Mouse (Mus musculus) mesoderm, embryonic 11.5 days (tissue): ENCODE measurements around the gene Sf3b4.
A peak's percentile ranks its signal among the peaks of the same experiment; 100 is the strongest.
"Not testable (repeated sequence)": the region's sequence is repeated elsewhere in the genome, so short reads cannot be mapped to it uniquely, and the experiment has no call there.

Experiments
- DNase-seq: peaks from one replicate; pipeline ENCODE4 v3.0.0-alpha.2; 2012; ENCODE audit warnings: low read depth, low spot score

Sf3b4 gene

DNA sequence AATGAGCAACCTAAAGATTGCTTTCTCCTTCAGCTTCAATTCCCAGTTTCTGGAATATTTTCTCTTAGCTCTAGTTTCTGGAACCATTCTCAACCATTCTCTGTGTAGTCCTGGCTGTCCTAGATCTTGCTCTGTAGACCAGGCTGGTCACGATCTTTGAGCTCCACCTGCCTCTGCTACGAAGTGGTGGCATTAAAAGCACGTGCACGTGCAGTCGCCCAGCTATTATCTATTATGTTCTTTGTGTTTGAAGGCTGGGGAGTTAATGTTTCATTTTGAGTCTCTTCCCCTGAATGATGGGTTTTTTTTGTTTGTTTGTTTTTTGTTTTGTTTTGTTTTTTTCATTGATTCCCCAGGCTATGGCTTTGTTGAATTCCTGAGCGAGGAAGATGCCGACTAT lies 1.1 kb downstream of the Sf3b4 start:
- no peak for DNase-seq

DNA sequence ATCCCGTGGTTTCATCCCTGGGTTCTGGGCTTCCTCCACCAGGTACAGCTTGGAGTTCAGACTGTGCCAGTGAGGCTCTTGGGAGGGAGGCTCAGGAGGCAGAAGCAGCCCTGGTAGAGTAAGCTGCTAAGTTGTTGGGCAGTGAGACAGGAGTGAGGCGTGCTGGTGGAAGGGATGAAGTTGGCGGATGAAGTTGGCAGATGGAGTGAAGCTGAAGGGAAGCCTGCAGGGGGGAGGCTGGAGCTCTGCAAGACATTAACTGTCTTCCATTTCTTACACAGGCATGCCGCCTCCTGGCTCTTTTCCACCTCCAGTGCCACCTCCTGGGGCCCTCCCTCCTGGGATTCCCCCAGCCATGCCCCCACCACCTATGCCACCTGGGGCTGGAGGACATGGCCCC lies 1.9 kb downstream of the Sf3b4 start:
- DNase-seq: not testable (repeated sequence)

DNA sequence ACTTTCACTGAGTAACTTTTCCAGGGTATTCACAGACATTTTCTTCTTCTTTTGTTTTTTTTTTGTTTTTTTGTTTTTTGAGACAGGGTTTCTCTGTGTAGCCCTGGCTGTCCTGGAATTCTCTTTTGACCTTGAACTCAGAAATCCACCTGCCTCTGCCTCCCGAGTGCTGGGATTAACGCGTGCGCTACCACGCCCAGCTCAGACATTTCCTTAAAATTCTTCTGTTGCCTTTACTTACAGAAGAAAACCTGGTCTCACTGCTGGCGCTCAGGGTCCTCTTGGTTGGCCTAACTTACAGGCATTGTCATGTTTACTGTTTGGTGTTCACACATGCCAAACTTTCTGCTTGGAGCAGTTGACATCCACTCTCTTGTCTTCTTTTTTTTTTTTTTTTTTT lies 3.1 kb downstream of the Sf3b4 start:
- no peak for DNase-seq

DNA sequence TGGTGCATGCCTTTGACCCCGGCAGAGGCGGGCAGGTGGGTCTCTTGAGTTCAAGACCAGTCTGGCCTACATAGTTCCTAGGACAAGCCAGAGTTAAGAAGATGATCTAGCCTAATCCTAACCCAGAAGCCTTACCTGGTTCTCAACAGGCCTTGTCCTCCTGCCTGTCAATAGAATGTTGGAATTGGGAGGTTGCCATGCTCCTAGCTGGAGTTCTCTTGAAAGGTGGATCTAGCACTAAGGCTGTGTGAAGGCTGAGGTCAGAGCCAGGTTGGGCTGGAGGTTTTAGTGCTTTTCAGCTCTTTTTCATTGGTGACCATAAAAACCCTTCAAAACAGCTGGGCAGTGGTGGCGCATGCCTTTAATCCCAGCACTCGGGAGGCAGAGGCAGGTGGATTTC lies 6.3 kb downstream of the Sf3b4 start:
- no peak for DNase-seq

DNA sequence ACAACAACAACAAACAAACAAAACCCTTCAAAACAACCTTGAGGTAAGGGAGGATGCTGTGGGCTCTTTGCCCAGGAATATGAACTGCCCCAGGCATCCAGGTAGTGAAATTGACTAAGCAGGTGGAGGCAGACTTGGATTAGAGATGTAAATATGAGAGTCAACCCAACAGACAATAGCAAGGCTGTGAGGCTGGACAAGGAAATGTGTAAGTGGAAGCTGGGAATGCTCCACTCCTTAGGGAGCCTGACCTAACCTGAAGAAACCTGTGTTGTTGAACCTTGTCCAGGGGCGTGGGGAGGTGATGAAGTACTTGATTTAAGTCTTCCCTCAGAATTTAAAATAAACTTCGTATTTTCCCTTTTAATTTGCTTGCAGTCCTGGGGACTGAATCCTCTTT lies 6.8 kb downstream of the Sf3b4 start:
- DNase-seq: no peak

DNA sequence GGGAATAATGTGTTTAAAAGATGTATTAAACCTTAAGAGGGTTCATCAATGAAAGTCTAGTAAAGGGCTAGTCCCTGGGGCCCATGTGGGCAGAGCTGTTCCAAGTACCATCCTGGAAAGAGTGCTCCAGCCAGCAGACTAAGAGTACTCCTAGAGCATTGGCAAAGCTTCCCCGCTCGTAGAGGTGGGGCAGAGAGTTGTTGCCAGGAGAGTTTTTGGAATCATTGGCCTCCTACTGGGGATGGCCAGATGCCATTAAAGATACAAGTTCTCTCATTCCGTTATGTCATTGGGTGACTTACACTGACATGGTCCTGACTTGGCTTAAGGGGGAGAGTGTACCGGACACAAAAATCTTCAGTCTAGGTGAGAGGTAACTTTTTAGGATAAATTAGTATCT lies 7.4 kb downstream of the Sf3b4 start:
- no peak for DNase-seq

DNA sequence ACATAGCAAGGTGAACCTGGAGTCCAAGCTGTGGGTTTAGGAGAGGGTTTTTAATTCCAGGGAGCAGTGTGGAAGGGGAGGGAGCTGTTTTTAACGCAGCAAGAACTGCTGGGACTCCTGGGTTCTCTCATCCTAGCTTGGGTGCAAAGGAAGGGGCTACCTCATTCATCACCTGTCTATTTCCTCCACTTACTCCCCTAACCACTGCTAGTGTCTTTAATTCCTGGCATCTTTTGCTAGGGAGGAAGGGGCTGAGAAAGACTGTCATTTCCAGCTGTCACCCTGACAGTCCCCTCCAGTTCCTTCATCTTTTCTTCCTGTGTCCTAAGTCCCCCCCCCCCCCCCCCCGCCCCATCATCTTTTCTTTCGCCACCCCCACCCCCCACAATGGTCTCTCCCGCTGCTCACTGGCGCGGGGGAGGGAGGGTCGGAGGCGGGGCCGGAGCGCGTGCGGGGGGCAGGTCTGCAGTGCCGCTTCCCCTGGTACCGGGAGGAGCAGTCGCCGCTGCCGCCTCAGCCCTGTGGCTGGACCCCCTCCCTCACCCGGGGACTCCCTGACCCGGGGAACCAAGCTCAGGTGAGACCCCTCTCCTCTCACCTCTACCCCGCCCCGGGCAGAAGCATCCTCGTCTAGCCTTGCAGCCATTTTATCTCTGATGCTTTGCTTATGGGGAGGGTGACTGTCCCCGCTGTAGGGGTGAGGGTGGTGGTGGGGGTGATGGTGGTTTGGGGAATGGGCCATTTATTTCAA lies 8.8 kb downstream of the Sf3b4 start, which contains the start of gene Sv2a:
Gene Sv2a (plus strand): TSS at position 425 of the 751 bp plus-strand sequence.
- DNase-seq: no peak

DNA sequence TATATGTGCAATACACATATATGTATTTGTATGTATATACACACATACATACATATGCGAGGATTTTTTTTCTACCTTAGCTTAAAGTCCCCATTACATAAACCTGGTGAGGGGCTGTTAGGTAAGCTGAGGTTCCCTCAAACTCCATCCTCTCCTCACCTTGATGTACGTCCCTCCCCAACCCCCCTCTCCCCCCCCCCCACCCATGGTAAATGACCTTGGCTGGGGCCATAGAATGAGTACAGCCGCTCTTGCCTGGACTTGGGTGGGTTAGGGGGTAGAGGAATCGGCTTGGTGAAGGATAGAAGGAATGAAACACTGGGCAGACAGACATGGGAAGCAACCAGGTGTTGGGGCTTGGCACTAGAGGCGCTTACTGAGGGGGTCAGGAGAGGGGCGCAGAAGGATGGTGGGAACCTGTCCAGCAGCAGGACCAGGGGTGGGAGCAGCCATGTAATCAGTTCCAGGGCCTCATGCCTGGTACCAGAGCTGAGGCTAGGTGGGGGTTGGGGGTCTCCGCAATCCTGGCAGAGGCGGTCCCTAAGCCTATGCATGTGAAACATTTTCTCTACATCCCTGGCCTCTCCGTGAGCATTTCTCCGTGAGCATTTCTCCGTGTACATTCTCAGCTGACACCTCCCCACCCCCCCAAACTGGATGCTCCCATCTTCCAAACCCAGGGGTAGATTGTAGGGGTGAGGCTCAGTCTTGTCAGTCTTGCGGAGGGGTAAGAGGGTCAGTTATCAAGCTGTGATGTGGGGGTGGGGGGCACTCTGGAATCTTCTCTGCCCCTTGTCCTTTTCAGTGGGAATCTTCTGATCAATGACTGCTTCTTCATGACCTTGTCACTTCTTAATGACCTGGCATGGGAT lies 9.6 kb downstream of the Sf3b4 start:
- DNase-seq: no peak

DNA sequence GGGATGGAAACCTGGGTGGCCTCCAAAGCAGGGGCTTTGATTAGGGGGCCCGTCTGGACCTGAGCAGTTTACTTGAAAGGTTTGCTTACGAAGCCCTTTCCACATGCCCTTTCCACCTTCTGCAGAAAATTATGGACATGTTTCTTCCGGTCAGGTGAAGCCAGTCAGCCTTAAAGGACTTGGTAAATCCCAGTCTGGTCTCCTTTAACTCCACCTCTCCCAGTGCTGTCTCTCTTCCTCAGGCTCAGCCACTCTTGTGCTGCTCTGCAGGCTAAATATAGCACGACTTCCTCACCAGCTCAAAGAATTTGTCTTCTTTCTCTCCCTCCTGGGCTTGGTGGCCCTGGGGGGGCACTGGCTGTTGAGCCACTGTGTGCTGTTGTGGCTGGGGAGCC lies 10.2 kb downstream of the Sf3b4 start:
- DNase-seq: no peak

DNA sequence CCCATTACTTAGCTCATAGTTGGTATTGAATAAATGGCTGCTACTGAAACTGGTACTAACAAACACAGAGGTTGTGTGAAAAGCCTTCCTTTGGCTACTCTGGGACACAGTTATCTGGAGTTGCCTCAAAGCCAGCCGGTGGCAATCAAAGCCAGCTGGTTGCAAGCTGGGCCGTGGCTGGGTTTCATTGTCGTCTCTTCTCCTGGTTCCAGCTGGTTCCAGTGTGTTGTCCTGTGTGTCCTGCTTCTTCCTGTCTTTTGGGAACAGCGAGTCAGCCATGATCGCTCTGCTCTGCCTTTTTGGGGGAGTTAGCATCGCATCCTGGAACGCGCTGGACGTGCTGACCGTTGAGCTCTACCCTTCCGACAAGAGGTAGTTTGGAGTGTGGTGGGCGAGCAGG lies 20.8 kb downstream of the Sf3b4 start:
- no peak for DNase-seq

DNA sequence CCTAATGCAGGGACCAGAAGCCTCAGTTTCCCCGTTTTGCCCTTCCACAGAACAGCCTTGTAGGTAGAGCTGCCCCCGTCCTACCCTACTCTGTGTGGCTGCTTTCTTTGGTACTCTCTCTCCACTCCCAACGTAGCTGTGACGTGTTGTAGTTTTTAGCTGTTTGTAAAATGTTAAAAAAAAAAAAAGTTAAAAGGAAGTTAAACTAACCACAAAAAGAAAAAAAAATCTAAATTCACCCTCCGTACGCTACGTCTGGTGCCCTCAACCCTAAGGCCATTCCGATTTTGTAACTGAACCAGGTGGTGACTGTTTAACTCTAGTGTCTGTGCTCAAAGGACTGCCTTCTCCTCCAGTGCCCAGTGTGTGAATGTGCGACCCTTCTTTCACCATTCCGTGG lies 22.8 kb downstream of the Sf3b4 start:
- DNase-seq: no peak

DNA sequence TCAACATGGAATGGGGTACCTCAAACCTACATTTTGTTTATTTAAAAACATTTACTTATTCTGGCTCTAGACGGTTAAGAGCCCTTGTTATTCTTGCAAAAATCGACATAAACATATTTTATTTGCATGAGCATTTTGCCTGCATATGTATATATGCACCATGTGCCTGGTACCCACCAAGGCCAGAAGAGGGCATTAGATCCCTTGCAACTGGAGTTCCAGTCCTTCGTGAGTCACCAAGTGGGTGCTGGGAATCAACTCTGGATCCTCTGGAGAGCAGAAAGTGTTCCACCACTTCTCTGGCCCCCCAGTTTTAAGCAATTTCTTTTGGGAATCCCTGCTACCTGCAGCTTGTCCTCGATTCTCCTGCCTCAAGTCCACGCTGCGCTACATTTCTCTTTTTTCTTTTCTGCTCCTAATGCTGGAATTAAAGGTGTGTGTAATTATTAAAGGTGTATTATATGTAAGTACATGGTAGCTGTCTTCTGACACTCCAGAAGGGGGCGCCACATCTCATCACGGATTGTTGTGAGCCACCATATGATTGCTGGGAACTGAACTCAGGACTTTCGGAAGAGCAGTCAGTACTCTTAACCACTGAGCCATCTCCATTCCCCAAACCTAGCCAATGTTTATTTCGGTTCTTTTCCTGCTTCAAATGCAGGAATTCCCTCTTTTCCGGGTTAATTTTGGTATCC lies 23.6 kb downstream of the Sf3b4 start:
- DNase-seq: no peak

DNA sequence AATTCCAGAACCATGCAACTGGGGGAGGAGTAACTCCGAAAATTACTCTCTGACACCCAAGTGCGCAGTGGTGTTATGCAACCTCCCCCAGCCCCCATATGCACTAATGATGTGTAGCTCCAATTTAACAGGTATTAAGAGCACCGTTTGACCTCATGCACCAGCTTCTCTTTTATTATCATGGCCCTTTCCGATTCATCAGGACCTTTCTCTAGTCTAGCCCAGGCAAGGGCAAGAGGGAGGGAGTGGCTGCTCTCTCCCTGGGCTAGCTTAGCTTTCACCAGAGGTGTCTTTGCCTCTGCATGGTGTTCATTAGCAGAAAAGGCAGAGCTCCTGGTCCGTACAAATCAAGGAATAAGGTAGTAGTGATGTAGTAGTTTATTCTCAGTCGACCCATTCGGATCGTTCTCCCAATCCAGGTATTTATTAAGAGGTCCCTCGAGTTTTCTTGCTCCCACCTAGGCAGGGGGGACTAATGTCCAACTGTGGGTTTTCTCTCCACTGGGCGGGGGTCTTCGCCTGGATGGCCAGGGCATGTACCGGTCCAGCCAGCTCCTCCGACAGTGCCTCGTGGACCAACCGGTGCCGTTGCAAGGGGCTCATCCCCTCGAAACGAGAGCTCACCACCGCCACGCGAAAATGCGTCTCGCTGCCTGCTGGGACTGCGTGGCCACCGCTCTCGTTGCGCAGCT lies 24.5 kb downstream of the Sf3b4 start:
- no peak for DNase-seq

DNA sequence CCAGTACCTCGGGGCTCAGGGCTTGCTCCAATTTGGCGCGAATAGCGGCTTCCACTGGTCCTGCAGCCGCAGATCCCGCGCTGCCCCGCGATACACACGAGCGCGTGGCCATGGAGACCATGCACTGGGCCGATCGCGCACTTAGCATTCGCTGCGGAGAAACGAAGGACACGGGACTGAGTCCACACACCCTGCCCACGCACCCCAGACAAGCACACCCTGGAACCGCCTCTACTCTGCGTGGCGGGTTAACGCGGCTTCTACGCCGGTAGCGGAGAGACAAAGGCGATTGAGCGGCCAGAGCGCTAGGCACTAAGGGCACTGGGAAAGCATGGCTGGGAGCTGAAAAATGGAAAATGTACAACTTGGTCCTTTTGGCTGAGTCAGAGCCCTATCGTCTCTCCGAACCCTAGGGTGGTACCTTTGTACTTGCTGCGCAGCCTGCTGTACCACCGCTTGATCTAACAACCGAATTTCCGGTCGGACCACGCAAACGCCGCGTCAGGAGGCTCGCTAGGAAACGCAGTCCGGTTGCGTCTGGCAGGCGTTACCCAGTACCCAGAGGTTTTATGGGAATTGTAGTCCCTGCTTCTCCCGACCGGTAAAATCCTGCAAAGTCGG lies 25.1 kb downstream of the Sf3b4 start:
- DNase-seq: peak; percentile 90

DNA sequence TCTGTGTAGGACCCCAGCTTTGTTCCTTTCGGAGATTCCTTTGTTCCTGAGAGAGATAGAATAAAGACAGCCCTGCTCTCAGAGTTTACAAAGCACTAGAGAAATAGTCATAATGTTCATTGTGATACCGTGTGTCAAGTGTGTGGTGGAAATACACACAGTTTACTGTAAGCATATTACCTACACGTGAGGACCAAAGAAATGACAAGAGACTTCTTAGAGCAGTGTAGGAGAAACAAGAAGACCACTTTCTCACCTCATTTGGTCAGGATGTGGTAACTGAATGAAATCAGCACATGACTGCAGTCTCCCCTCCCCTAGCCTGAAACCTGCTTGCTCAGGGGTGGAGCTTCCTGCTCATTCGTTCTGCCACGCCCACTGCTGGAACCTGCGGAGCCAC lies 26.0 kb downstream of the Sf3b4 start:
- no peak for DNase-seq

DNA sequence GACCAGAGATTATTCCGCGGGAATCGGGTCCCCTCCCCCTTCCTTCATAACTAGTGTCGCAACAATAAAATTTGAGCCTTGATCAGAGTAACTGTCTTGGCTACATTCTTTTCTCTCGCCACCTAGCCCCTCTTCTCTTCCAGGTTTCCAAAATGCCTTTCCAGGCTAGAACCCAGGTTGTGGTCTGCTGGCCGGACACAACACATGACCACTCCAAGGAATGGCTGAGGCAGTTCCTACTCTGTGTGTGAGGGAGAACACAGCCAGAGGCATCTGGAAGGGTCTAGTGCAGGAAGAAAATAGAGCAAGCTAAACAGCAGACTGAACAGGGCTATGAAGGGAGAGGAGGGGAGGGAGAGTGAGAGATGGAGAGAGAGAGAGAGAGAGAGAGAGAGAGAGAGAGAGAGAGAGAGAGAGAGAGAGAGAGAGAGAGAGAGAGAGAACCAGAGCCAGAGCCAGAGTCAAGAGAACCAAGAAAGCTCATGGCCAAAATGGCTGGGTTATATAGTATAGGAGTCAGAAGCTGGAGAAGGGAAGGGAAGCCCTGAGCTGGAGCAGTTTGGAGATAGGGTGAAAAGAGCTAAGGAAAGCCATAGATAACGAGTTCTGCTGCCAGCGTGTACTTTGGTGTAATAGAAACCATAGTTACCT lies 26.6 kb downstream of the Sf3b4 start:
- DNase-seq: not testable (repeated sequence)

DNA sequence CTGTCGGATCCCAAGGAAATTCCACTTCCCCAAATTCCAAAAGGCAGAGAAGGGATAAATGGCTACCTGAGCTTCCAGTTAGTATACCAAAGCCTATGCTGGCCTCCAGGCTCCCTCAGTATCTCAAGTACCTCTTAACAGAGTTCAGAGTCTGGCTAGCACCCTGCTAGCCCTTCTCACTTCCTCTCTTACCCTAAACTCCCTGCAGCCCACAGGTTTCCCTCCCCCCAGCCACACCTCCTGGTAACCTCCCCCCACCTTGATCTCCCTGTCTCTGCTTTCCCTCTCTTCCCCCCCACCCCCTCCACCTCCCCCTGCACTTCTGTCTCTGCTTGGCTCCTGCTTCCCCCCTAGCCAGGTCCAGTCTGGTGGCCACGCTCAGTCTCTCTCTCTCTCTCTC lies 27.6 kb downstream of the Sf3b4 start:
- no peak for DNase-seq

DNA sequence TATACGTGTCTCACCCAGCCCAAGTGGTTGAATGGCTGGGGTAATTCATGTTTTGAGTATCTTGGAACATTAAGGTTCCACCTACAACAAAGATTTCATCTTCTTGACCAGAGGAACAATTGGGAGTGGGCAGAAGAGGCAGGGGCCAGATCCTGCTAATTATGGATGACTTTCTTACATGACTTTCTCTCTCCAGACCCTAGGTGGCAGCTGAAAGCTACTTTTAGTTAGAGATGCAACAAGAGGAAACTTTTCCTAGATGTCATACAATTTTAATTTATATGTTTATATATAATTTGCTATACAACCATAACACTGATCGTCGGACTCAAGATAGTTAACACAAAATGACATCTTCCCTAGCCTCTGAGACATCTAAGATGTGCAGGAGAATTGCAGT lies 35.7 kb downstream of the Sf3b4 start:
- DNase-seq: no peak

DNA sequence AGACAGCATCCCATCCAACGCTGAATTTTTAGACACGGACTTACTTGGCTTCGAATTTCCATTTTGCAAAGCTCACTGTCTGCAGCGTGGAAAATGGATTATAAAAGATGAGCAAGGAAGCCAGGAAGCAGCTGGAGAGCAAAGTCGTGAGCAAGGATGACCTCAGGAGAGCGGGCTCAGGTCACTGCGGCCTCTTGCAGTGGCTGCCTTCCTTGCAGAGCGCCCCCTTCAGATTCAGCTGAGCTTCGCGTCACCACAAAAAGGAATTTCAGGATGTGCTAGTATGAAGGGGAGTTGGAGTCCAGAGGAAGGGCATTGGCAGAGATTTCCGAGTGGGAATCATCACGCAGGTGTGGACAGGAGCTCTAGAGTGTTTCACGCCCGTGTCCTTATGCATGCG lies 37.1 kb downstream of the Sf3b4 start:
- peak; percentile 35 for DNase-seq

DNA sequence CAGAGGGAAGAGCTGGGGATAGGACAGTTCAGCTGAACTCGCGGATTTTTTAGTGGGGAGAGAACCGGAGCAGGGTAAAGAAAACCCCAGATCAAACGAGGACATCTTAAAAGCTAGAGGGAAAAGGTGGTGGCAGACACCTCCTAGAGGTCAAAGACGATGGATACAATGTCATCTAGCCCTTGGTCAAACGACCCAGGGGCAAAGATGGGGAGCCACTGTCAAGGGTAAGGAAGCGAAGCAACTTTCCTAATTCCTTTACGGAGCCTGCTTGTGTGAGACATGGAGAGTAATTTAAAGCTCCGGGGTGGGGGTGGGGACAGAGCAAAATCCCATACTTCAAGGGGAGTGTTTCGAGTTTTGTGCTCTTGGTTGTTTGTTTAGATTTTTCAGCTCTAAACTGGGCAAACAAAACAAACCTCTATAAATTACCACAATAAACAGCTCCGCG lies 47.1 kb downstream of the Sf3b4 start:
- no peak for DNase-seq

DNA sequence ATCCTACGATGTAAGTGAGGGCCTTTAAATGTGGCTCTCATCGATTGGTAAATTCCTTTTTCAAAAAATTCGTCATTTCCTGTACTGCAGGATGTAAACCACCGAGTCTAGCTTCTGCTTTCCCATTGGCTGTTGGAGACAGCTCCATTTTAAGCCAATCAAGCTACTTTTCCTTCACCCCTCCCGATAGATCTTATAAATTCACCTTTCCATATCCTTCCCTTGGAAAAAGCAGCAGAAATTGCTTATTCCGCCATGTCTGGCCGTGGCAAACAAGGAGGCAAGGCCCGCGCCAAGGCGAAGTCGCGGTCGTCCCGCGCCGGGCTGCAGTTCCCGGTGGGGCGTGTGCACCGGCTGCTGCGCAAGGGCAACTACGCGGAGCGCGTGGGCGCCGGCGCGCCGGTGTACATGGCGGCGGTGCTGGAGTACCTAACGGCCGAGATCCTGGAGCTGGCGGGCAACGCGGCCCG lies 47.6 kb downstream of the Sf3b4 start, which contains the start of the genes Bola1 and Hist2h2ab:
Gene Bola1 (minus strand): TSS at position 49 of the 470 bp plus-strand sequence.
Gene Hist2h2ab (plus strand): TSS at position 205 of the 470 bp plus-strand sequence.
- peak; percentile 88 for DNase-seq
